Mouse (Mus musculus) kidney, adult 2 months (tissue): ENCODE results near the gene Prorsd1.

Source experiments
- CTCF ChIP-seq: fragments of 200-500 bp; conservative IDR thresholded peaks from 2 replicates; pipeline ENCODE4 v1.5.1; 2011; ENCODE audit warnings: low read depth, mild to moderate bottlenecking, control low read depth, low read length, moderate library complexity, mixed read lengths; ENCODE audit not compliant: insufficient read depth, insufficient read length
- POLR2A ChIP-seq: fragments of 200-500 bp; IDR thresholded peaks from one replicate; pipeline ENCODE4 v1.6.1; 2011; ENCODE audit warnings: low read depth, low read length, control low read depth

DNA sequence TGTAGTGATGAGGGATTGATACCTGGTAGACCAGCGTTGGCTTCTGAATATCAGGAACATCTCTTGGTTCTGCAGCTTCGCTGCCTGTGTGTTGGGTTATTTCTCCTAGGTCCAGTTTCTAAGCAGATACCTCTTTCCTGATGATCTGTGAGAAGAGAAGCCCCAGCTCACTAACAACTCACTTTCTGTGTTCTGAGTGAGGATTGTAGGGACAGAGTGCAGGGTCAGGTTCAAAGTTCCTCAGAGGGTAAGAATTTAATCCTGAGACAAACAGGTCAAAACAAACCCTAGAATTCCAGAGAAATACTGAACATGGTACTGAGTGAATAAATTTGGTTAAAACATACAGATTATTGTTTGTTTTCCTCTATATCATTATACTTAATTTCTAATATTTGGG lies 48.6 kb upstream of the Prorsd1 start:
- no peak for TF ChIP-seq CTCF
- TF ChIP-seq POLR2A = no peak
